Mouse (Mus musculus) kidney, adult 2 months (tissue): Measurements from ENCODE around the gene Olfml2a. TPM values are rescaled to one million over a fixed set of nuclear protein-coding genes. Genes with fewer than 3 reads are reported as not detected.

Experiments
- DNase-seq: peaks from one replicate; pipeline ENCODE4 v3.0.0; 2021
- H3K27ac ChIP-seq: fragments of 200-500 bp; 2 replicates; pipeline ENCODE4 v1.5.1; 2012; ENCODE audit warnings: low read depth, low read length, control low read depth, inconsistent platforms; ENCODE audit not compliant: insufficient read depth
- H3K27me3 ChIP-seq: fragments of 200-500 bp; replicated peaks from 2 replicates; pipeline ENCODE4 v1.6.1; 2012; ENCODE audit warnings: mild to moderate bottlenecking, moderate library complexity, low read length, inconsistent platforms; ENCODE audit not compliant: control insufficient read depth, insufficient read depth
- H3K36me3 ChIP-seq: fragments of 200-500 bp; 2 replicates; pipeline ENCODE4 v1.6.1; 2012; ENCODE audit warnings: mild to moderate bottlenecking, moderate library complexity, low read length, inconsistent platforms; ENCODE audit not compliant: control insufficient read depth, insufficient read depth
- H3K4me1 ChIP-seq: fragments of 200-500 bp; 2 replicates; pipeline ENCODE4 v1.6.1; 2011; ENCODE audit warnings: low read length; ENCODE audit not compliant: control insufficient read depth, insufficient read depth
- H3K4me3 ChIP-seq: fragments of 200-500 bp; 2 replicates; pipeline ENCODE4 v1.5.1; 2011; ENCODE audit warnings: mild to moderate bottlenecking, low read depth, low read length, control low read depth; ENCODE audit not compliant: insufficient read depth
- CTCF ChIP-seq: fragments of 200-500 bp; conservative IDR thresholded peaks from 2 replicates; pipeline ENCODE4 v1.5.1; 2011; ENCODE audit warnings: low read depth, mild to moderate bottlenecking, control low read depth, low read length, moderate library complexity, mixed read lengths; ENCODE audit not compliant: insufficient read depth, insufficient read length
- POLR2A ChIP-seq: fragments of 200-500 bp; IDR thresholded peaks from one replicate; pipeline ENCODE4 v1.6.1; 2011; ENCODE audit warnings: low read depth, low read length, control low read depth
- WGBS: fragments of 180-500 bp; shearing (Covaris S2); methylation state at CpG from one replicate; pipeline ENCODE4 v1.1.7; 2018; 5-methylcytosine and 5-hydroxymethylcytosine counted together
- polyA plus RNA-seq: library from polyadenylated mRNA; depleted of rRNA; stranded (reverse); fragments of >200 nt; gene quantifications from 2 replicates; pipeline ENCODE4 v1.2.3, GENCODE M21; 2012

Olfml2a gene
- polyA plus RNA-seq, 1 experiment = 1.2 TPM

- 57% methylated on average over 7 of the region's 7 CpGs for WGBS
- no peak overlapping the region for H3K4me3 ChIP-seq
- peak; percentile 87 for DNase-seq
Measured at GRCm38 (mm10) chr2:38950281-38950719, 18.5 kb downstream of the Olfml2a start.

GRCm38 (mm10) chr2:38953152-38953883 is 21.5 kb downstream of the Olfml2a start:
- DNase-seq = peak; percentile 35
- TF ChIP-seq CTCF (no peak), POLR2A (no peak)
- H3K27ac ChIP-seq = no peak overlapping the region
- H3K27me3 ChIP-seq = no peaks in the 10 kb centered on the region
- H3K4me1 ChIP-seq = 0 out of 2 replicates have a peak, but pooled peaks cover 2% of the 10 kb centered on the region
- no peaks in the 10 kb centered on the region for H3K36me3 ChIP-seq
- 65% methylated on average over 5 of the region's 5 CpGs for WGBS
- H3K4me3 ChIP-seq = no peak overlapping the region

More at GRCm38 (mm10) chr2:38950281-38950719, 18.5 kb downstream of the Olfml2a start:
- H3K27me3 ChIP-seq = no peaks in the 10 kb centered on the region
- no peak overlapping the region for H3K27ac ChIP-seq
- TF ChIP-seq CTCF = no peak
- no peak for TF ChIP-seq POLR2A
- H3K4me1 ChIP-seq = 0 out of 2 replicates have a peak, but pooled peaks cover 2% of the 10 kb centered on the region
- no peaks in the 10 kb centered on the region for H3K36me3 ChIP-seq

- Histone ChIP-seq H3K27ac (no peak overlapping the region), H3K4me1 (no peaks in the 10 kb centered on the region), H3K36me3 (no peaks in the 10 kb centered on the region), H3K4me3 (no peak overlapping the region), H3K27me3 (no peaks in the 10 kb centered on the region)
- no peak for DNase-seq
- 43% methylated on average over 2 of the region's 2 CpGs for WGBS
- TF ChIP-seq CTCF (no peak), POLR2A (no peak)
Measured at GRCm38 (mm10) chr2:38956062-38956461, 24.3 kb downstream of the Olfml2a start.

GRCm38 (mm10) chr2:38957671-38958223 is 26.0 kb downstream of the Olfml2a start:
- H3K27ac ChIP-seq = no peak overlapping the region
- H3K36me3 ChIP-seq = no peaks in the 10 kb centered on the region
- no peaks in the 10 kb centered on the region for H3K27me3 ChIP-seq
- TF ChIP-seq POLR2A (no peak), CTCF (no peak)
- no peak for DNase-seq
- no peaks in the 10 kb centered on the region for H3K4me1 ChIP-seq
- H3K4me3 ChIP-seq = no peak overlapping the region
- WGBS = 90% methylated on average over 5 of the region's 5 CpGs

GRCm38 (mm10) chr2:38964198-38964597 is 32.4 kb downstream of the Olfml2a start:
- no peaks in the 10 kb centered on the region for H3K4me1 ChIP-seq
- no peak for DNase-seq
- TF ChIP-seq POLR2A (no peak), CTCF (no peak)
- H3K27ac ChIP-seq = no peak overlapping the region
- 12% methylated on average over 4 of the region's 4 CpGs for WGBS
- H3K27me3 ChIP-seq = no peaks in the 10 kb centered on the region
- H3K4me3 ChIP-seq = no peak overlapping the region
- H3K36me3 ChIP-seq = no peaks in the 10 kb centered on the region

- WGBS = 94% methylated on average over 2 of the region's 2 CpGs
- TF ChIP-seq POLR2A = no peak
Measured at GRCm38 (mm10) chr2:38969650-38970049, 37.9 kb downstream of the Olfml2a start.

GRCm38 (mm10) chr2:38970057-38970456 is 38.3 kb downstream of the Olfml2a start:
- no peak for TF ChIP-seq POLR2A
- TF ChIP-seq CTCF = no peak
- Histone ChIP-seq H3K36me3 (no peaks in the 10 kb centered on the region), H3K27me3 (no peaks in the 10 kb centered on the region), H3K27ac (no peak overlapping the region), H3K4me1 (no peaks in the 10 kb centered on the region), H3K4me3 (no peak overlapping the region)
- WGBS = 83% methylated on average over 5 of the region's 5 CpGs
- DNase-seq = no peak

More at GRCm38 (mm10) chr2:38969650-38970049, 37.9 kb downstream of the Olfml2a start:
- H3K27me3 ChIP-seq = no peaks in the 10 kb centered on the region
- H3K4me3 ChIP-seq = no peak overlapping the region
- no peaks in the 10 kb centered on the region for H3K36me3 ChIP-seq
- no peak for DNase-seq
- H3K27ac ChIP-seq = no peak overlapping the region
- H3K4me1 ChIP-seq = no peaks in the 10 kb centered on the region
